Comparison of ENCODE assay signal across 18 mouse cellular contexts in genomic region chr9:114411295-114411694, GRCm38 (mm10).
"Had no signal": no experiment of that assay in that cellular context is flagged by ENCODE, and none has a peak within 500 bp of the region (broad histone marks: within the 10 kb centered on the region; RNA-seq: fewer than 3 reads in every experiment).

No protein-coding gene starts in this region.

- H3K27me3 ChIP-seq: limb, embryonic 12.5 days; limb, embryonic 15.5 days; midbrain, embryonic 12.5 days; midbrain, embryonic 15.5 days; neural tube, embryonic 12.5 days; neural tube, embryonic 15.5 days; stomach, embryonic 15.5 days had no signal

- DNase-seq: kidney, adult 18-20 months; kidney, postnatal 25 days; left cerebral cortex, postnatal 4 days; lung, adult 2 months; right cerebral cortex, adult 18-20 months; right cerebral cortex, postnatal 14 days; right cerebral cortex, postnatal 4 days; thymus, postnatal 36 days had no signal

- H3K4me3 ChIP-seq: limb, embryonic 12.5 days; limb, embryonic 15.5 days; midbrain, embryonic 12.5 days; midbrain, embryonic 15.5 days; neural tube, embryonic 12.5 days; neural tube, embryonic 15.5 days; stomach, embryonic 15.5 days had no signal

- H3K9ac ChIP-seq: limb, embryonic 12.5 days; limb, embryonic 15.5 days; midbrain, embryonic 12.5 days; midbrain, embryonic 15.5 days; neural tube, embryonic 12.5 days; neural tube, embryonic 15.5 days; stomach, embryonic 15.5 days had no signal

- H3K27ac ChIP-seq: kidney, postnatal 0 days; limb, embryonic 12.5 days; limb, embryonic 15.5 days; macrophage; midbrain, embryonic 12.5 days; midbrain, embryonic 15.5 days; neural tube, embryonic 12.5 days; neural tube, embryonic 15.5 days; stomach, embryonic 15.5 days had no signal

- H3K4me1 ChIP-seq: limb, embryonic 12.5 days; limb, embryonic 15.5 days; midbrain, embryonic 12.5 days; midbrain, embryonic 15.5 days; neural tube, embryonic 12.5 days; neural tube, embryonic 15.5 days; stomach, embryonic 15.5 days had no signal

- H3K4me2 ChIP-seq: limb, embryonic 12.5 days; limb, embryonic 15.5 days; liver, embryonic 11.5 days; midbrain, embryonic 12.5 days; midbrain, embryonic 15.5 days; neural tube, embryonic 12.5 days; neural tube, embryonic 15.5 days; stomach, embryonic 15.5 days had no signal

- ATAC-seq: midbrain, embryonic 15.5 days had no signal

- H3K9me3 ChIP-seq: limb, embryonic 15.5 days; midbrain, embryonic 12.5 days; midbrain, embryonic 15.5 days; neural tube, embryonic 12.5 days; neural tube, embryonic 15.5 days; stomach, embryonic 15.5 days had no signal
